Mouse (Mus musculus): ENCODE data around the gene Olfm2.

- 0 out of 2 replicates have a peak, but pooled peaks have one; percentile 3 for TF ChIP-seq CTCF (IDR thresholded peaks at IDR 0.05; ENCODE audit: borderline replicate concordance, insufficient read depth, low read length)
- TF ChIP-seq POLR2A (IDR thresholded peaks at IDR 0.05; ENCODE audit: low read depth, low read length) = 0 out of 2 replicates have a peak, but pooled peaks have one; percentile 15
Measured at GRCm38 (mm10) chr9:20705420-20705819, 40.7 kb downstream of the Olfm2 start.

Measured in embryonic fibroblast, embryonic 13.5 days (primary cell).